Mouse (Mus musculus) MEL (cell line): ENCODE measurements around the gene Gast.

Experiments
- CTCF ChIP-seq, 3 experiments: IDR thresholded peaks in 2 of 3; conservative IDR thresholded peaks in 1 of 3; 2 replicates each; pipeline ENCODE4 v1.5.1; 2011 to 2012; ENCODE audit warnings: low read length in 3 of 3, low read depth in 2 of 3, mild to moderate bottlenecking in 2 of 3, improper control_type of control experiment in 1 of 3, inconsistent platforms in 1 of 3, mixed read lengths in 1 of 3, moderate library complexity in 1 of 3; ENCODE audit not compliant: control insufficient read depth in 1 of 3, insufficient read depth in 1 of 3, poor library complexity in 1 of 3, severe bottlenecking in 1 of 3
- MAFK ChIP-seq: IDR thresholded peaks from 2 replicates; pipeline ENCODE4 v1.6.1; 2011; ENCODE audit warnings: low read depth, mild to moderate bottlenecking, low read length, improper control_type of control experiment, borderline replicate concordance
- POLR2A ChIP-seq, 2 experiments: IDR thresholded peaks; 2 replicates each; pipeline ENCODE4 v1.6.1; 2011 to 2012; ENCODE audit warnings: low read length in 2 of 2, mild to moderate bottlenecking in 2 of 2, control low read depth in 1 of 2, improper control_type of control experiment in 1 of 2, low read depth in 1 of 2, moderate library complexity in 1 of 2; ENCODE audit not compliant: control insufficient read depth in 1 of 2, insufficient read depth in 1 of 2, poor library complexity in 1 of 2
- RCOR1 ChIP-seq: IDR thresholded peaks from 2 replicates; pipeline ENCODE4 v1.6.1; 2012; ENCODE audit warnings: low read depth, mild to moderate bottlenecking, inconsistent platforms, low read length, improper control_type of control experiment
- ZKSCAN1 ChIP-seq: IDR thresholded peaks from 2 replicates; pipeline ENCODE4 v1.6.1; 2012; ENCODE audit warnings: low read depth, mild to moderate bottlenecking, inconsistent platforms, low read length, improper control_type of control experiment, moderate library complexity

- TF ChIP-seq CTCF (IDR thresholded peaks at IDR 0.05 in 2 of 3, conservative IDR thresholded peaks at IDR 0.05 in 1 of 3; ENCODE audit: control insufficient read depth in 1 of 3, insufficient read depth in 1 of 3, low read depth in 2 of 3, low read length in 3 of 3, poor library complexity in 1 of 3, severe bottlenecking in 1 of 3) (no peak), POLR2A (IDR thresholded peaks at IDR 0.05; ENCODE audit: control insufficient read depth in 1 of 2, insufficient read depth in 1 of 2, low read depth in 1 of 2, low read length in 2 of 2, poor library complexity in 1 of 2) (no peak), ZKSCAN1 (no peak), RCOR1 (no peak), MAFK (no peak)
These were observed 1.3 kb upstream of the Gast start for GRCm38 (mm10) chr11:100332766-100333515.
